Mouse (Mus musculus) 3134 (cell line): ENCODE measurements around the gene Matn4.

ENCODE experiments used
- DNase-seq: peaks from one replicate; pipeline ENCODE4 v3.0.0-alpha.2; 2011; ENCODE audit warnings: low spot score; ENCODE audit not compliant: insufficient read length; ENCODE audit errors: extremely low read depth

Gene Matn4

DNA sequence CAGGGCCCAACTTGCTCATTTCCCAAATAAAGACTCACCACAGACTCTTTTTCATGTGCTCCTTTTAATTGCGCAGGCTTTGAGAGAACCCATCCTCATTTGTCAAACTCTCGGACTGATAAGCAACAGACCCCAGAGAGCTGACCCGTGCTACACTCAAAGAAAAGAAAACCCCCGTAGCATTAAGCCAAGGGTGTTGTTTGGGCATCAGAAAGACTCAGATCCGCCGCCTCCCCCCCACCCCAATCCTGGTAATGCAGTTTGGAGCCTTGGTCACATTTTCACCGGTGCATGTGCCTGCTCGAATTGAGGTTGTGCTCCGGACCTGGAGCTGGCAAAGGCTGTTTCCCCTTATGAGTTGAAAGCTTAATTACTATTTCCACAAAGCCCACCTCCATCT is at the start of gene Matn4:
Gene Matn4 (minus strand): TSS at position 101 of the 400 bp plus-strand sequence.
- no peak for DNase-seq

DNA sequence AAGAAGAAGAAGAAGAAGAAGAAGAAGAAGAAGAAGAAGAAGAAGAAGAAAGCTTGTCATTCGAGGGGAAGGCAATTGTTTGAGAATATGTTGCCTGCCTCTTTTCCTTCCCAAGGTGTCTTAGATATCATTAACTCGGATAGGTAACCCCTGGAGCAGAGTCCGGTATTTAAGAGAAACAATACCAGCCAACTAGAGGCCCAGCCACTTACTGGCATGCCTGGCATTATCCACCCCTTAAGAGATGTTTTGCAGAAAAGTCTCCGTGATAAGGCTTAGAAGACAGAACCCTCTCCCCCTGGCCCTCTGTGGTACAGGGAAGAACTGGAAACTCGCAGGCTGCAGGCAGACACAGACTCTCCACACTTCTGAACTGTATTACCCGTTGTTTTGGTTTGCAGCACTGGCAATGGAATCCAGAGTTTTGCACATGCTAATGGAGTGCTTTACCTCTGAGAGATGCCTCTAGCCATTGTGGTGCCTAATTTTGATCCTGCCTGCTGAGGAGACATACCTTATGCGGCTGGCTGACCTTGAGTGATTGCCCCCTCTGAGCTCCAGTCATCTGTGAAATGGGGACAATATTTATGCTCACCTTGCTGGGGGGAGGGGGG is 49.0 kb upstream of the Matn4 start:
- no peak for DNase-seq

- DNase-seq, result no peak
Measured at GRCm38 (mm10) chr2:164453047-164453757, 48.2 kb upstream of the Matn4 start.

GRCm38 (mm10) chr2:164452000-164452676 is 47.2 kb upstream of the Matn4 start:
- DNase-seq, result peak; percentile 65

- DNase-seq, result no peak
Measured at GRCm38 (mm10) chr2:164449341-164450042, 44.5 kb upstream of the Matn4 start.

- no peak for DNase-seq
Measured at GRCm38 (mm10) chr2:164448921-164449320, 44.0 kb upstream of the Matn4 start.

- no peak for DNase-seq
Measured at GRCm38 (mm10) chr2:164448140-164448539, 43.2 kb upstream of the Matn4 start.

- DNase-seq, result no peak
Measured at GRCm38 (mm10) chr2:164446086-164446469, 41.1 kb upstream of the Matn4 start.

- no peak for DNase-seq
Measured at GRCm38 (mm10) chr2:164445399-164446085, 40.6 kb upstream of the Matn4 start.

DNA sequence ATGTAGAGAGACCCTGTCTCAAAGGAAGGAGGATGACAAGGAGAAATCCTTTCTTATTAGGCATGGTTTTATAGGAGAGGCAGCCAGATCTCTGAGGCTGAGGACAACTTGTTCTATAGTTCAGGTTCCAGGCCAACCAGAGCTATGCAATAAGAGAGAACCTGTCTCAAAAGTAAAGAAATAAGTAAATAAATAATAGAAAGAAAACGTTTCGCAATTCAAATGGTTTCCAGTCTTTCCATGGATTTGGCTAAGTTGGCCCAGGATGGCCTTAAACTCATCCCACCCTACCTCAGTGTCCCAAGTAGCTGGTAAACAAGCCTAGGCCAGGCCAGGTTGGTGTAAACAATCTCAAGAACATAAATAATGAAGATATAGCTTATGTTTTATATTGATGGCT is 39.7 kb upstream of the Matn4 start:
- no peak for DNase-seq

DNA sequence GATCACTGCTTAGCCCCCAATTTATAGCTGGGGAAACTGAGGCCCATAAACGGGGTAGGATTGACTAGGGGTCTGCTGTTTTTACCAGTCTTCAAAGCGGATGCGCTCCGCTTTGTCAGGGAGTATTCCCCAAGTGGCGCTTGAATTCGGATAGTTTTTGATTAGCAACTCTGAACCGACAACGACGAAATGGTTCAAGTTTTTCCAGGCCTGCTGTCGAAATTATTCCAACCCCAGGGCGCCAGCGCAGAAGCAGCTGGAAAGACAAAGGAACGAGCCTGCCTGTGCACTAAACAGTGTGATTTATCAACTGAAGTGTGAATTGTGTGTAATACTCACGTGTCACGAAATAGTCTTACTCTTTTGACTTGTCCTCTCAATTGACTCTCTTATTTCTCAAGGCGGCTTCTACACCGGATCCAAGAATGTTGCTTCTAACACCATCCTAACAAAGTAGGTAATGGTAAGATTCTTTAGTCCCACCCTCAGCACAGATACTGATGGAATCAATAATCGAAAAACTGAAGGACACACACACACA is 38.6 kb upstream of the Matn4 start, which contains the start of gene Sdc4:
Gene Sdc4 (minus strand): TSS at position 428 of the 541 bp plus-strand sequence.
- no peak for DNase-seq

- peak; percentile 96 for DNase-seq
Measured at GRCm38 (mm10) chr2:164443051-164443437, 38.1 kb upstream of the Matn4 start.

GRCm38 (mm10) chr2:164442315-164443050 is 37.5 kb upstream of the Matn4 start:
- no peak for DNase-seq

DNA sequence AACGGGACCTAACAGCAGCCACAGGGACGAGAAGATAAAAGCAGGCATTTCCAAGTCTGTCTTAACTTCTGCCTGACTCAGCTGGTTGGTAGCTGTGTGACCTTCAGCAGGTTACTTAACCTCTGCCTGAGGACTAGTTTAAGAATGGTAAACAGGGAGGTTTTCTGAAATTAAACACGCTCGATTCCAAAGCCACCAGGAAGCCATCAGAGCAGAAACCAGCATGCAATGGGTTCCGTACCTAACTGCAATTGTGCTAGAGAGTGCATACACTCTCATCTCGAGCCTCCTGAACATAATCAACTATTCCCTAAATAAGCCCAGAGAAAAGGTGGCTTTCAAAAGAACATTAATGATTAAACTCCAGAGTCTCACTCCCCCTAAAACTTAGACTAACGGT is 36.8 kb upstream of the Matn4 start:
- DNase-seq, result no peak

DNA sequence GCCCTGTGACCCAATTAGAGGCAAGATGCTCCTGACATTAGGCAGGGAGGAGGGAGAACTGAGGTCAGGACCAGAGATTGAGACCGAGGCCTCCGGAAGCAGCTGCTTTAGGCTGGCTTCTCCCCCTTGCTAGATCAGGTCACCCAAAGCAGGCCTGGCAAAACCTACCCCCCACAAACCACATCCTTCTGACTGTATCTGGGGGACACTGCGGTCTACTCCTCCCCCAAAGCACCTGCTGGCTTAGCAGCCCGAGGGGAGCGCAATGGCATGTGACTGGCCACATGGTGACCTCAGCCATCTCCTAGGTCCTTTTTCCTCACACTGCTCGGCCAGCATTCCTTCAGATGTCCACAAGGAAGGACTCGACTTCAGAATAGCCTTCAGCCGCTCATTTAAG is 36.2 kb upstream of the Matn4 start:
- peak; percentile 83 for DNase-seq

DNA sequence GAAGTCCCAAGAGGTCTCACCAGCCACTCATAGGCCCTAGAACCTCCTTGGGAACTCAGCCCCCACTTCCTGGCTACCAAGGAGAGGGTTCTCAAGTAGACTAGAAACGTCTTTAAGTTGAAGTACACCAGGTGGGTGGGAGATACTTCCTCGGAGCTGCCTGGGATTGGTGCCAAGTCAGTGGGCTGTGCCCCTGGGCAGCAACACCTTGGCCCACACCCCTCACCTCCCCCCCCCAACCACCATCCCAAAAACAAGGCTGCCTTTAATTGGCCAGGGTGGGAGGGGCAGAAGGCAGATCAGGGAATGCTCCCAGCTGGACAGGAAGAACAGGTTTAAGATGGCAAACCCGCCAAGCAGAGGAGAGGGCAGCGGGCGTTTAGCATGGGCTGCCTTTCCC is 35.4 kb upstream of the Matn4 start:
- no peak for DNase-seq

DNA sequence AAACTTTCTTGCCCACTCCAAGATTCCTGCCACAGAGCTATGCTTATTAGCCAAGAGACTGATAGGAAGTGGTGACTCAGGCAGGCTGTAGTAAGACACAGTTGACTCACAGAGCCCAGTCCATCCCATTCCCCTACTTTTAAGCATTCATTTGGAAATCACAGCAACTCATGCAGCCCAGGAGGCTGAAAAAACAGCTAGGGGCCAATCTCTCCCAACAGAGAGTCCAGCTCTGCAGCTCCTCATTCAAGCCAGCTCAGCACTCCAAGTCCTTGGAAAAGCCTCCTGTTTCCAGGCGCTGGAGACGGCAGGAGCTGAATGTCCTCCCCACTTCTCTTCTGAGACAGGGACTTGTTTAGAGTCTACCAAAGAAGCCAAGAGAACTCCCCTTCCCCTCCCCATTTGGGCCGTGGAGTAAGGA is 34.1 kb upstream of the Matn4 start:
- peak; percentile 68 for DNase-seq

DNA sequence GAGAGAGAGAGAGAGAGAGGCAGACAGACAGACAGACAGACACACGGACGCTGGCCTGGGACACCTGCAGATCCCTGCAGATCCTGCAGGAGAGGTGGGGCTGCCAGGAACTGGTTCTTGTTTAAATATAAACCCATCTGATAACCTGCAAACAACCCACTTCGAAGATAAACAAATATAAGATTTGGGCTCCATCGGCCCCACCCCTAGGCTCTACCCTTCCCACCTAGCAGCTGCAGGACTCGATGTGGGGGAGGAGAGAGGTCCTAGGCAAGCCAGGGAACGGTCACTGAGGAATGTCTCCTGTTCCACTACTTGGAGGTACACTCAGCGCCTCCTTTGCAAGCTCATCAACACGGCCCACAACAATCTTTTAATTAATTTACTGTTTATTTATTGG is 33.3 kb upstream of the Matn4 start:
- DNase-seq, result no peak

GRCm38 (mm10) chr2:164437710-164438109 is 32.8 kb upstream of the Matn4 start:
- DNase-seq, result no peak

DNA sequence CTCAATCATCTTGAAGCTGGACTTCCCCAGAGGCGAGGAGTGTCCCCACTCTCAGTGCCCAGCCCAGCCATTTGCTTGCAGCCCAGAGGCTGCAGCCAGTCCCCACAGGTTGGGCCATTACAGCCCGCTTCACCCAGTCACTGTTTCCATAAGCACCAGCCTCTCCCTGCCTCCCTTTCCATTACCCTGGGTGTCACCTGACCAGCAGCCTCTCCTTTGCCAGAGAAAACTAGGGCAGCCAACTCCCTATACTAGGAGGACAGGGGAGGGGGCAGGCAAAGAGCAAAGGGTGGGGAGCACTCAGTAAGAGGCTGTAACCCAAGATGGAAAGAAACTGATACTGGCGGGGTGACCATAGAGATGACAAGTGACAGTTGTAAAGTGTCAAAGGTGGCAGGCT is 32.0 kb upstream of the Matn4 start:
- DNase-seq, result peak; percentile 47
